Mouse (Mus musculus) midbrain, embryonic 16.5 days (tissue): Measurements from ENCODE around the gene Clstn1. TPM values are rescaled to one million over a fixed set of nuclear protein-coding genes. Genes with fewer than 3 reads are reported as not detected.

ENCODE experiments used
- ATAC-seq: fragments of 200-750 bp; cut with Nextera tagmentation; 2 replicates; pipeline ENCODE4 v1.8.0; 2017; ENCODE audit warnings: moderate TSS enrichment
- H3K27ac ChIP-seq: fragments of 300-500 bp; sonication (generic); 2 replicates; pipeline ENCODE4 v1.5.1; 2014; ENCODE audit warnings: mild to moderate bottlenecking, low read length, mixed read lengths
- H3K27me3 ChIP-seq: fragments of 300-500 bp; sonication (generic); 2 replicates; pipeline ENCODE4 v1.6.1; 2014; ENCODE audit warnings: low read depth, low read length, mixed read lengths; ENCODE audit not compliant: control insufficient read depth, insufficient read depth
- H3K36me3 ChIP-seq: fragments of 300-500 bp; sonication (generic); 2 replicates; pipeline ENCODE4 v1.6.1; 2014; ENCODE audit warnings: mild to moderate bottlenecking, low read length, moderate library complexity, mixed read lengths; ENCODE audit not compliant: control insufficient read depth, insufficient read depth
- H3K4me1 ChIP-seq: fragments of 300-500 bp; sonication (generic); 2 replicates; pipeline ENCODE4 v1.6.1; 2014; ENCODE audit warnings: mild to moderate bottlenecking, low read length, mixed read lengths; ENCODE audit not compliant: control insufficient read depth, insufficient read depth
- H3K4me2 ChIP-seq: fragments of 300-500 bp; sonication (generic); 2 replicates; pipeline ENCODE4 v1.6.1; 2014; ENCODE audit warnings: mild to moderate bottlenecking, low read length, mixed read lengths
- H3K4me3 ChIP-seq: fragments of 300-500 bp; sonication (generic); 2 replicates; pipeline ENCODE4 v1.5.1; 2014; ENCODE audit warnings: low read depth, mild to moderate bottlenecking, low read length, moderate library complexity, mixed read lengths
- H3K9ac ChIP-seq: fragments of 300-500 bp; sonication (generic); 2 replicates; pipeline ENCODE4 v1.6.1; 2014; ENCODE audit warnings: low read depth, low read length, mixed read lengths
- H3K9me3 ChIP-seq: fragments of 300-500 bp; sonication (generic); replicated peaks from 2 replicates; pipeline ENCODE4 v1.6.1; 2014; ENCODE audit warnings: mild to moderate bottlenecking, low read length, mixed read lengths; ENCODE audit not compliant: control insufficient read depth, poor library complexity, severe bottlenecking
- WGBS: fragments of 180-500 bp; shearing (Covaris S2); extraction: QIAGEN DNeasy Blood & Tissue Kit; methylation state at CpG from one replicate; pipeline ENCODE4 v1.1.7; 2014; 5-methylcytosine and 5-hydroxymethylcytosine counted together
- polyA plus RNA-seq: library from polyadenylated mRNA; unstranded; fragments of >200 nt; fragmentation: Nextera tagmentation; extraction: Ambion mirVana; gene quantifications from 2 replicates; pipeline ENCODE4 v1.2.1, GENCODE M21; 2015

Gene Clstn1
- polyA plus RNA-seq, 1 experiment from 2014 or later = 80.2 TPM

- no peaks in the 10 kb centered on the region for H3K27me3 ChIP-seq
- no peak for ATAC-seq
- 81% methylated on average over 7 of the region's 7 CpGs for WGBS
- H3K9me3 ChIP-seq = no peaks in the 10 kb centered on the region
- no peak overlapping the region for H3K9ac ChIP-seq
- peaks cover 20% of the 10 kb centered on the region for H3K36me3 ChIP-seq
- H3K4me2 ChIP-seq = no peak overlapping the region
- no peak overlapping the region for H3K27ac ChIP-seq
- no peak overlapping the region for H3K4me3 ChIP-seq
- H3K4me1 ChIP-seq = no peaks in the 10 kb centered on the region
These were observed 77.7 kb downstream of the Clstn1 start for GRCm38 (mm10) chr4:149663849-149664503.

GRCm38 (mm10) chr4:149665016-149665691 is 78.9 kb downstream of the Clstn1 start:
- Histone ChIP-seq H3K36me3 (peaks cover 14% of the 10 kb centered on the region), H3K9me3 (no peaks in the 10 kb centered on the region), H3K4me2 (no peak overlapping the region), H3K9ac (no peak overlapping the region), H3K27ac (no peak overlapping the region), H3K27me3 (no peaks in the 10 kb centered on the region), H3K4me1 (no peaks in the 10 kb centered on the region), H3K4me3 (no peak overlapping the region)
- no peak for ATAC-seq
- 77% methylated on average over 6 of the region's 6 CpGs for WGBS

GRCm38 (mm10) chr4:149665692-149666090 is 79.4 kb downstream of the Clstn1 start:
- H3K9ac ChIP-seq = no peak overlapping the region
- H3K36me3 ChIP-seq = peaks cover 14% of the 10 kb centered on the region
- H3K4me2 ChIP-seq = no peak overlapping the region
- ATAC-seq = no peak
- H3K9me3 ChIP-seq = no peaks in the 10 kb centered on the region
- no peak overlapping the region for H3K27ac ChIP-seq
- H3K4me1 ChIP-seq = no peaks in the 10 kb centered on the region
- 91% methylated on average over 6 of the region's 6 CpGs for WGBS
- no peaks in the 10 kb centered on the region for H3K27me3 ChIP-seq
- no peak overlapping the region for H3K4me3 ChIP-seq

GRCm38 (mm10) chr4:149671175-149671574 is 84.9 kb downstream of the Clstn1 start:
- Histone ChIP-seq H3K9me3 (no peaks in the 10 kb centered on the region), H3K4me1 (peaks cover 8% of the 10 kb centered on the region; the same call in 1 of the 2 replicates), H3K27me3 (no peaks in the 10 kb centered on the region), H3K4me2 (no peak overlapping the region), H3K9ac (no peak overlapping the region), H3K4me3 (no peak overlapping the region), H3K27ac (no peak overlapping the region), H3K36me3 (peaks cover 7% of the 10 kb centered on the region; the same call in 1 of the 2 replicates)
- no peak for ATAC-seq
- WGBS = 97% methylated on average over 6 of the region's 6 CpGs

GRCm38 (mm10) chr4:149672747-149673146 is 86.5 kb downstream of the Clstn1 start:
- H3K27ac ChIP-seq = no peak overlapping the region
- 93% methylated on average over 5 of the region's 5 CpGs for WGBS
- peaks cover 12% of the 10 kb centered on the region; the same call in 1 of the 2 replicates for H3K4me1 ChIP-seq
- no peaks in the 10 kb centered on the region for H3K27me3 ChIP-seq
- H3K9me3 ChIP-seq = no peaks in the 10 kb centered on the region
- peaks cover 7% of the 10 kb centered on the region; the same call in 1 of the 2 replicates for H3K36me3 ChIP-seq
- ATAC-seq = no peak
- no peak overlapping the region for H3K4me2 ChIP-seq
- no peak overlapping the region for H3K4me3 ChIP-seq
- H3K9ac ChIP-seq = no peak overlapping the region

GRCm38 (mm10) chr4:149674814-149675377 is 88.6 kb downstream of the Clstn1 start:
- Histone ChIP-seq H3K9me3 (no peaks in the 10 kb centered on the region), H3K36me3 (peaks cover 7% of the 10 kb centered on the region; the same call in 1 of the 2 replicates), H3K4me2 (peak overlapping the region; percentile 71), H3K27me3 (no peaks in the 10 kb centered on the region), H3K4me3 (peak overlapping the region; percentile 73), H3K4me1 (peaks cover 12% of the 10 kb centered on the region; the same call in 1 of the 2 replicates), H3K27ac (peak overlapping the region; percentile 71), H3K9ac (peak overlapping the region; percentile 87)
- 10% methylated on average over 8 of the region's 8 CpGs for WGBS
- no peak for ATAC-seq

- H3K27ac ChIP-seq = peak overlapping the region; percentile 71
- H3K9ac ChIP-seq = peak overlapping the region; percentile 87
- H3K27me3 ChIP-seq = no peaks in the 10 kb centered on the region
- peak overlapping the region; percentile 71 for H3K4me2 ChIP-seq
- WGBS = under 1% methylated on average over 60 of the region's 60 CpGs
- no peaks in the 10 kb centered on the region for H3K9me3 ChIP-seq
- peaks cover 12% of the 10 kb centered on the region; the same call in 1 of the 2 replicates for H3K4me1 ChIP-seq
- H3K4me3 ChIP-seq = peak overlapping the region; percentile 73
- H3K36me3 ChIP-seq = peaks cover 7% of the 10 kb centered on the region; the same call in 1 of the 2 replicates
- peak; percentile 92 for ATAC-seq
These were observed 89.4 kb downstream of the Clstn1 start for GRCm38 (mm10) chr4:149675378-149676261.

GRCm38 (mm10) chr4:149678006-149678405 is 91.7 kb downstream of the Clstn1 start:
- no peak overlapping the region for H3K4me3 ChIP-seq
- H3K27me3 ChIP-seq = no peaks in the 10 kb centered on the region
- WGBS = 29% methylated on average over 1 of the region's 1 CpGs
- 0 out of 2 replicates have a peak, but pooled peaks cover 2% of the 10 kb centered on the region for H3K36me3 ChIP-seq
- no peak overlapping the region for H3K4me2 ChIP-seq
- H3K9ac ChIP-seq = no peak overlapping the region
- no peaks in the 10 kb centered on the region for H3K9me3 ChIP-seq
- ATAC-seq = no peak
- H3K4me1 ChIP-seq = peaks cover 12% of the 10 kb centered on the region; the same call in 1 of the 2 replicates
- H3K27ac ChIP-seq = no peak overlapping the region
